Mouse (Mus musculus) heart, embryonic 11.5 days (tissue): ENCODE results near the gene Pcx. TPM values are rescaled to one million over a fixed set of nuclear protein-coding genes. Genes with fewer than 3 reads are reported as not detected.
"Not testable (repeated sequence)": the region's sequence is repeated elsewhere in the genome, so short reads cannot be mapped to it uniquely, and the experiment has no call there.

Experiments used
- ATAC-seq: fragments of 200-750 bp; cut with Nextera tagmentation; replicated peaks from 2 replicates; pipeline ENCODE4 v1.8.0; 2017; ENCODE audit warnings: moderate library complexity; ENCODE audit not compliant: insufficient number of reproducible peaks, low FRiP score, low TSS enrichment
- H3K27ac ChIP-seq: fragments of 300-500 bp; sonication (generic); 2 replicates; pipeline ENCODE4 v1.5.1; 2014; ENCODE audit warnings: mild to moderate bottlenecking, low read depth, low read length
- H3K27me3 ChIP-seq: fragments of 300-500 bp; sonication (generic); 2 replicates; pipeline ENCODE4 v1.6.1; 2014; ENCODE audit warnings: mild to moderate bottlenecking, low read length, mixed read lengths; ENCODE audit not compliant: control insufficient read depth, insufficient read depth
- H3K36me3 ChIP-seq: fragments of 300-500 bp; sonication (generic); 2 replicates; pipeline ENCODE4 v1.6.1; 2014; ENCODE audit warnings: mild to moderate bottlenecking, low read length, moderate library complexity, mixed read lengths; ENCODE audit not compliant: control insufficient read depth, insufficient read depth
- H3K4me1 ChIP-seq: fragments of 300-500 bp; sonication (generic); 2 replicates; pipeline ENCODE4 v1.6.1; 2014; ENCODE audit warnings: low read length; ENCODE audit not compliant: control insufficient read depth, insufficient read depth
- H3K4me2 ChIP-seq: fragments of 300-500 bp; sonication (generic); 2 replicates; pipeline ENCODE4 v1.6.1; 2014; ENCODE audit warnings: mild to moderate bottlenecking, moderate library complexity
- H3K4me3 ChIP-seq: fragments of 300-500 bp; sonication (generic); 2 replicates; pipeline ENCODE4 v1.5.1; 2014; ENCODE audit warnings: low read depth, low read length
- H3K9ac ChIP-seq: fragments of 300-500 bp; sonication (generic); 2 replicates; pipeline ENCODE4 v1.6.1; 2014; ENCODE audit warnings: mild to moderate bottlenecking, low read depth, low read length, moderate library complexity
- H3K9me3 ChIP-seq: fragments of 300-500 bp; sonication (generic); replicated peaks from 2 replicates; pipeline ENCODE4 v1.6.1; 2016; ENCODE audit warnings: low read length; ENCODE audit not compliant: control insufficient read depth
- WGBS: fragments of 180-500 bp; shearing (Covaris S2); extraction: QIAGEN DNeasy Blood & Tissue Kit; methylation state at CpG from one replicate; pipeline ENCODE4 v1.1.7; 2014; ENCODE audit not compliant: insufficient replicate concordance; 5-methylcytosine and 5-hydroxymethylcytosine counted together
- polyA plus RNA-seq: library from polyadenylated mRNA; unstranded; fragments of >200 nt; fragmentation: Nextera tagmentation; extraction: Ambion mirVana; gene quantifications from 2 replicates; pipeline ENCODE4 v1.2.1, GENCODE M21; 2014

Pcx gene
- polyA plus RNA-seq, 1 experiment from 2014 or later: 12.8 TPM

- Histone ChIP-seq H3K27me3 (no peaks in the 10 kb centered on the region), H3K9me3 (no peaks in the 10 kb centered on the region), H3K4me2 (no peak overlapping the region), H3K9ac (no peak overlapping the region), H3K27ac (no peak overlapping the region), H3K4me3 (no peak overlapping the region), H3K36me3 (no peaks in the 10 kb centered on the region), H3K4me1 (no peaks in the 10 kb centered on the region; the same call in 1 of the 2 replicates)
- no peak for ATAC-seq
- WGBS: 86% methylated on average over 8 of the region's 8 CpGs
These were observed 62.2 kb downstream of the Pcx start for GRCm38 (mm10) chr19:4572467-4572866.

DNA sequence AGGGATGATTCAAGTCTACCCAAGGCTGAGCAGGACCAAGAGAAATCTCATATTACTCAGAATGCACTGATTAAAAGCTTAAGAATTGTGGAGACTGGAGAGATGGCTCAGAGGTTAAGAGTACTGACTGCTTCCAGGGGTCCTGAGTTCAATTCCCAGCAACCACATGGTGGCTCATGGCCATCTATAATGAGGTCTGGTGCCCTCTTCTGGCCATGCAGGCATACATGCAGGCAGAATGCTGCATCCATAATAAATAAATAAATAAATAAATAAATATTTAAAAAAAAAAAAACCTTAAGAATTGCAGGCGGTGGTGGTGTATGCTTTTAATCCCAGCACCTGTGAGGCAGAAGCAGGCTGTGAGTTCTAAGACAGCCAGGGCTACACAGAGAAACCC is 63.0 kb downstream of the Pcx start:
- Histone ChIP-seq H3K9ac (no peak overlapping the region), H3K4me2 (no peak overlapping the region), H3K4me3 (no peak overlapping the region), H3K27me3 (no peaks in the 10 kb centered on the region), H3K9me3 (no peaks in the 10 kb centered on the region), H3K27ac (no peak overlapping the region), H3K4me1 (no peaks in the 10 kb centered on the region; the same call in 1 of the 2 replicates), H3K36me3 (no peaks in the 10 kb centered on the region)
- WGBS: 72% methylated on average over 1 of the region's 1 CpGs
- ATAC-seq: no peak

DNA sequence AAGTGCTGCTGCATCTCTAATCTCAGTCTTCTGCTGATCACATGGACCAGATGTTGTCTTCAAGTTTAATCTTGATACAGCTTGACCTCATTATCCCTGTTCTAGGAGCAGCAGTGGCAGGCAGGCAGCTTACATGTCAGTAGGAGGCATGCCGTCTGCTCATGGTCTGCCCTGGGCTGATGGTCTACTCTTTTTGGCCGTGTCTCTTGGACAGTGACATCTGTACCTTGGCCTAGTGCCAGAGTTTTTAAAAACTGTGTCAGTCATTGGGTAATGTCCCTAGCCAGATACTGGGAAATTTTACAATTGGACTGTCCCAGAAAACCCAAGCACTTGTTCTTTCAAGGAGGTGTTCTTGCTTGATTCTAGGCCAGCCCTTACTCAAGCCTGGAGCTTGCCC is 68.5 kb downstream of the Pcx start:
- no peak overlapping the region for H3K4me3 ChIP-seq
- no peaks in the 10 kb centered on the region for H3K36me3 ChIP-seq
- H3K4me1 ChIP-seq: no peaks in the 10 kb centered on the region
- no peak for ATAC-seq
- no peaks in the 10 kb centered on the region for H3K27me3 ChIP-seq
- no peak overlapping the region for H3K9ac ChIP-seq
- WGBS: 59% methylated on average over 2 of the region's 2 CpGs
- no peak overlapping the region for H3K27ac ChIP-seq
- no peaks in the 10 kb centered on the region for H3K9me3 ChIP-seq
- H3K4me2 ChIP-seq: no peak overlapping the region

GRCm38 (mm10) chr19:4579296-4579695 is 69.0 kb downstream of the Pcx start:
- Histone ChIP-seq H3K27ac (no peak overlapping the region), H3K9me3 (no peaks in the 10 kb centered on the region), H3K36me3 (no peaks in the 10 kb centered on the region), H3K4me1 (no peaks in the 10 kb centered on the region), H3K4me2 (no peak overlapping the region), H3K27me3 (no peaks in the 10 kb centered on the region), H3K4me3 (no peak overlapping the region), H3K9ac (no peak overlapping the region)
- ATAC-seq: no peak
- 85% methylated on average over 5 of the region's 5 CpGs for WGBS

DNA sequence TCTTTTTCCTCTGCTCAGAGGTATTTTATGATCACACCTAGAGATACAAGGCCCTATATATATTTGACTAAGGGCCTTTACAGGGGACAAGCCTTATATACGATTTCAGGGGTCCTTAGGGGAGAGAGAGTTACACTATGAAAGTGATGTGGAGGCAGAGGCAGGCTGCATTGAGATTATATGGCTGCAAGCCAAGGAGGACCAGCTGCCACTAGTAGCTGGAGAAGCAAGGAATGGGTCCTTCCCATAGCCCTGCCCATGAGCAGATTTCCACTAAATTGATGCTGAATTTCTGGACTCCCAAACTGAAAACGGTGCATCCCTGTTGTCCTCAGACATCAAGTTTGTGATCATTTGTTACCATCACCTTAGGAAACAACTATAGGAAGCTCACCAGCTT is 73.6 kb downstream of the Pcx start:
- Histone ChIP-seq H3K9me3 (no peaks in the 10 kb centered on the region), H3K36me3 (no peaks in the 10 kb centered on the region), H3K9ac (no peak overlapping the region), H3K4me1 (no peaks in the 10 kb centered on the region), H3K4me2 (no peak overlapping the region), H3K27ac (no peak overlapping the region), H3K27me3 (no peaks in the 10 kb centered on the region), H3K4me3 (no peak overlapping the region)
- 60% methylated on average over 2 of the region's 2 CpGs for WGBS
- no peak for ATAC-seq

GRCm38 (mm10) chr19:4586783-4587182 is 76.5 kb downstream of the Pcx start:
- H3K27ac ChIP-seq, H3K36me3 ChIP-seq, ATAC-seq, H3K9ac ChIP-seq, H3K9me3 ChIP-seq, H3K27me3 ChIP-seq, H3K4me2 ChIP-seq, H3K4me3 ChIP-seq, H3K4me1 ChIP-seq: not testable (repeated sequence)

DNA sequence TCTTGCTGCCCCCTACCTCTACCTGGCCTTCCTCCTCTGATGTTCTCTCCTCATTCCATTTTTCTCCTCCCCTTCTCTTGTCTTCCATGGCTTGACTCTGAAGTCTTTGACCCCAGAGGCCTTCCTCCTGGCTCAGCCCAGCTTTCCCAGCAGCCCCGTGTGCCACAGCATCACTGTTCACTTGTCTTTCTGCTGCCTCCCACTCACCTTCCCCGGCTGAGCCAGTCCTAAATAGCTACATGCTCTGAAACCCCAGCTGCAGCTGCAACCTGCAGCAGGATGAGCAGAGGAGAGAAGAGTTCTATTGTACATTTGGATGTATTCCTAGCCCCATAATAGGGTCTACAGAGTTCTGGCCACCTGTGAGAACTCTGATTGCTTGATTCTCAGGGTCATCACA is 77.2 kb downstream of the Pcx start:
- no peaks in the 10 kb centered on the region for H3K4me1 ChIP-seq
- H3K4me3 ChIP-seq: no peak overlapping the region
- no peaks in the 10 kb centered on the region for H3K27me3 ChIP-seq
- no peaks in the 10 kb centered on the region for H3K36me3 ChIP-seq
- WGBS: 50% methylated on average over 2 of the region's 2 CpGs
- no peak overlapping the region for H3K27ac ChIP-seq
- H3K9ac ChIP-seq: no peak overlapping the region
- no peak for ATAC-seq
- H3K9me3 ChIP-seq: no peaks in the 10 kb centered on the region
- H3K4me2 ChIP-seq: no peak overlapping the region

GRCm38 (mm10) chr19:4588430-4588829 is 78.2 kb downstream of the Pcx start:
- H3K9me3 ChIP-seq: no peaks in the 10 kb centered on the region
- no peak overlapping the region for H3K4me3 ChIP-seq
- H3K27ac ChIP-seq: no peak overlapping the region
- no peaks in the 10 kb centered on the region for H3K27me3 ChIP-seq
- no peak overlapping the region for H3K4me2 ChIP-seq
- no peaks in the 10 kb centered on the region for H3K36me3 ChIP-seq
- H3K9ac ChIP-seq: no peak overlapping the region
- no peak for ATAC-seq
- H3K4me1 ChIP-seq: no peaks in the 10 kb centered on the region
- 61% methylated on average over 3 of the region's 3 CpGs for WGBS

DNA sequence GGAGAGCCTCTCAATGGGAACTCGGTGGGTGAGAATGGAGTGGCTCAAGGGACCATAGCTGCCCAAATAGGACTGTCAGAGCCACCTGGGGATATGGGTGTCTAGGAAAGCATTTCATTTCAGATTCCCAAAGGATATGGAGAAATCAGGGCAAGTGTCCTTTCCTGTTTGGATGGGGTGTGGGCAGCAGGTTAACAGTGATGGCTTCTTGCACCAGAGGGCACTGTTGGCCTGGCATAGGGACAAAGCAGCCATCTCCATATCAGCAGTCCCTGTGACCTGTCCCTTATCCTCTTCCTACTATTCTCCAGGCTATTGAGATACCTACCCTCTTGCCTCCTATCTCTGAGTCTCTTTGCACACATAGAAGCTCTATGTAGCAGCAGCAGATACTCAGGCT is 78.8 kb downstream of the Pcx start:
- 67% methylated on average over 1 of the region's 1 CpGs for WGBS
- Histone ChIP-seq H3K9ac (no peak overlapping the region), H3K4me3 (no peak overlapping the region), H3K4me2 (no peak overlapping the region), H3K36me3 (no peaks in the 10 kb centered on the region), H3K27ac (no peak overlapping the region), H3K4me1 (no peaks in the 10 kb centered on the region), H3K9me3 (no peaks in the 10 kb centered on the region), H3K27me3 (no peaks in the 10 kb centered on the region)
- ATAC-seq: no peak
